Comparison of ENCODE assay signal across 7 mouse cellular contexts in the genomic region with DNA sequence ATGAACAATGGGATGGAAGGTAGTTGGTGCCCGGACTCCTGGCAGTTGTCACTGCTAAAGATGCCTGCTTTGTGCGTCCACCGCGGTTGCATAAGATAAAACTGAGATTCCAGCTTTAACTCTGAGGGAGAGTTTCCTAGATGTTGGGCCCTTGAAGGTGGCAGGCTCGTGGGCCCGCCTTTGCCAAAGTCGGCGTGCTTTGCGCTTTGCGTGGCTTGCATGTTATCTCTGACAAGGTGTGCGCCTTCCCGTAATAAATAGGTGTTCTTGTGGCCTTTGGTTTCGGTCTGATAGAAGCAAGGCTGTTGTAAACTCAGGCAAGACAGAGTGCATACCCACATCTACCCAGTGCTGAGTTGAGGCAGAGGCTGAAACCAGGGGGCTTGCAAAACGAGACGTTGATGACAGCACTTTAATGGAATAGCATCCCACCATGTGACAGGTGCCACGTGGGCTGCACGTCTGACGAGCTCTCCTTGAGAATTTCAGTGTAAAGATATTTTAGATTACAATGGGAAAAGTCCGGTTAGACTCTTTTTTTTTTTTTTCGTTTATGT. TPM values are rescaled to one million over a fixed set of nuclear protein-coding genes. Genes with fewer than 3 reads are reported as not detected.
A peak's percentile ranks its signal among the peaks of the same experiment; 100 is the strongest.
DNase-seq lines count a peak whose midpoint lies in the region; ATAC-seq lines count a peak whose summit lies in the region.

No protein-coding gene starts in this region.

- no peak overlapping the region for H3K27ac ChIP-seq in forebrain, embryonic 11.5 days (ENCODE audit: low read depth, low read length)
- no peak overlapping the region for H3K27ac ChIP-seq in limb, embryonic 13.5 days
- peak overlapping the region; percentile 72; the same call in 1 of the 2 replicates for H3K27ac ChIP-seq in stomach, embryonic 15.5 days

- peaks cover 73% of the 10 kb centered on the region for H3K27me3 ChIP-seq in megakaryocyte, embryonic 14.5 days (replicated peaks)
- no peaks in the 10 kb centered on the region; the same call in 1 of the 2 replicates for H3K27me3 ChIP-seq in forebrain, embryonic 11.5 days (ENCODE audit: control insufficient read depth, insufficient read depth, low read length)
- peaks cover 35% of the 10 kb centered on the region for H3K27me3 ChIP-seq in limb, embryonic 13.5 days
- H3K27me3 ChIP-seq in stomach, embryonic 15.5 days (replicated peaks): no peaks in the 10 kb centered on the region

- no peak for ATAC-seq in megakaryocyte, adult 5-6 weeks (ENCODE audit: poor library complexity, severe bottlenecking)
- no peak for ATAC-seq in forebrain, embryonic 11.5 days (replicated peaks; ENCODE audit: low FRiP score)
- ATAC-seq in limb, embryonic 13.5 days (ENCODE audit: low FRiP score, low read depth): no peak
- ATAC-seq in stomach, embryonic 15.5 days (ENCODE audit: insufficient read depth, low FRiP score, low read depth): no peak

- peaks cover 32% of the 10 kb centered on the region for H3K4me1 ChIP-seq in megakaryocyte, embryonic 14.5 days
- peaks cover 16% of the 10 kb centered on the region for H3K4me1 ChIP-seq in forebrain, embryonic 11.5 days (replicated peaks; ENCODE audit: control insufficient read depth, insufficient read depth, low read length)
- H3K4me1 ChIP-seq in limb, embryonic 13.5 days: peaks cover 33% of the 10 kb centered on the region
- peaks cover 13% of the 10 kb centered on the region for H3K4me1 ChIP-seq in stomach, embryonic 15.5 days

- peak overlapping the region; percentile 92 for H3K4me3 ChIP-seq in megakaryocyte, embryonic 14.5 days (replicated peaks)
- peak overlapping the region; percentile 66 for H3K4me3 ChIP-seq in forebrain, embryonic 11.5 days (ENCODE audit: low read depth, low read length)
- peak overlapping the region; percentile 68 for H3K4me3 ChIP-seq in limb, embryonic 13.5 days
- H3K4me3 ChIP-seq in stomach, embryonic 15.5 days (replicated peaks): peak overlapping the region; percentile 72

- H3K4me2 ChIP-seq in forebrain, embryonic 11.5 days (ENCODE audit: low read depth, low read length, severe bottlenecking): peak overlapping the region; percentile 68
- peak overlapping the region; percentile 85 for H3K4me2 ChIP-seq in limb, embryonic 13.5 days (replicated peaks)
- H3K4me2 ChIP-seq in stomach, embryonic 15.5 days: peak overlapping the region; percentile 91

- peak overlapping the region; percentile 60 for H3K9ac ChIP-seq in forebrain, embryonic 11.5 days (ENCODE audit: low read length)
- peak overlapping the region; percentile 66 for H3K9ac ChIP-seq in limb, embryonic 13.5 days
- H3K9ac ChIP-seq in stomach, embryonic 15.5 days: peak overlapping the region; percentile 50; the same call in 1 of the 2 replicates

- DNase-seq in forebrain, embryonic 11.5 days (ENCODE audit: low spot score): no peak
- no peak for DNase-seq in gastrocnemius, adult 8-10 months (ENCODE audit: low spot score in 2 of 2)
- DNase-seq in left cerebral cortex, adult 11 months (ENCODE audit: low spot score): no peak

- H3K9me3 ChIP-seq in megakaryocyte, embryonic 14.5 days: no peaks in the 10 kb centered on the region
- H3K9me3 ChIP-seq in forebrain, embryonic 11.5 days (ENCODE audit: control insufficient read depth, low read length): no peaks in the 10 kb centered on the region
- no peaks in the 10 kb centered on the region for H3K9me3 ChIP-seq in limb, embryonic 13.5 days
- H3K9me3 ChIP-seq in stomach, embryonic 15.5 days: no peaks in the 10 kb centered on the region

- WGBS in forebrain, embryonic 11.5 days: 7% methylated on average over 20 of the region's 20 CpGs
- WGBS in limb, embryonic 13.5 days: 5% methylated on average over 20 of the region's 20 CpGs
- WGBS in stomach, embryonic 15.5 days: 5% methylated on average over 20 of the region's 20 CpGs

- H3K36me3 ChIP-seq in megakaryocyte, embryonic 14.5 days (replicated peaks; ENCODE audit: low read length): no peaks in the 10 kb centered on the region
- no peaks in the 10 kb centered on the region for H3K36me3 ChIP-seq in forebrain, embryonic 11.5 days (ENCODE audit: control insufficient read depth, insufficient read depth, low read length)
- no peaks in the 10 kb centered on the region for H3K36me3 ChIP-seq in limb, embryonic 13.5 days
- H3K36me3 ChIP-seq in stomach, embryonic 15.5 days: no peaks in the 10 kb centered on the region

RNA-seq across cellular contexts. Expression of a gene that starts 0.7 kb away (rescaled TPM):
- polyA plus RNA-seq in megakaryocyte, embryonic 14.5 days (2012; ENCODE audit: insufficient read depth, low replicate concordance): not detected in 2 replicates
- total RNA-seq in megakaryocyte, adult 5-6 weeks (2015): 0.89 TPM in 1 of 2 replicates, not detected in the other
- total RNA-seq in megakaryocyte, adult 5-6 weeks (2017): 2.6 TPM in 1 of 2 replicates, not detected in the other
- 8.0 and 9.2 TPM in 2 replicates for polyA plus RNA-seq in forebrain, embryonic 11.5 days (2014; fragmentation: Nextera tagmentation; extraction: Ambion mirVana)
- polyA plus RNA-seq in limb, embryonic 13.5 days (2015; fragmentation: Nextera tagmentation; extraction: Ambion mirVana): 8.6 and 9.2 TPM in 2 replicates
- 30.9 and 31.5 TPM in 2 replicates for polyA plus RNA-seq in stomach, embryonic 15.5 days (2015; fragmentation: Nextera tagmentation; extraction: Ambion mirVana)
- 1 to 10 TPM; 2.9 to 4.3 (median 3.6) TPM for total RNA-seq in gastrocnemius, adult 8-10 months (2022)

RNA-seq across cellular contexts. Expression of a gene that starts 53.5 kb away (rescaled TPM):
- polyA plus RNA-seq in megakaryocyte, embryonic 14.5 days (2012; ENCODE audit: insufficient read depth, low replicate concordance): not detected in 2 replicates
- not detected in 2 replicates for total RNA-seq in megakaryocyte, adult 5-6 weeks (2015)
- total RNA-seq in megakaryocyte, adult 5-6 weeks (2017): not detected in 2 replicates
- polyA plus RNA-seq in forebrain, embryonic 11.5 days (2014; fragmentation: Nextera tagmentation; extraction: Ambion mirVana): not detected in 2 replicates
- not detected in 2 replicates for polyA plus RNA-seq in limb, embryonic 13.5 days (2015; fragmentation: Nextera tagmentation; extraction: Ambion mirVana)
- polyA plus RNA-seq in stomach, embryonic 15.5 days (2015; fragmentation: Nextera tagmentation; extraction: Ambion mirVana): not detected in 2 replicates
- total RNA-seq in gastrocnemius, adult 8-10 months (2022): not detected
